Mouse (Mus musculus) liver, embryonic 14.5 days (tissue): Measurements from ENCODE around the gene Herc2. TPM values are rescaled to one million over a fixed set of nuclear protein-coding genes. Genes with fewer than 3 reads are reported as not detected.

ENCODE experiments used
- ATAC-seq: fragments of 200-750 bp; cut with Nextera tagmentation; 2 replicates; pipeline ENCODE4 v1.8.0; 2017; ENCODE audit warnings: moderate number of reproducible peaks, mild to moderate bottlenecking, moderate library complexity; ENCODE audit not compliant: insufficient read depth
- DNase-seq, 3 experiments: peaks; one replicate each; pipeline ENCODE4 v3.0.0-alpha.2; 2012 to 2013; ENCODE audit warnings: low read depth in 3 of 3, low spot score in 3 of 3
- H3K27ac ChIP-seq: fragments of 300-500 bp; sonication (generic); 2 replicates; pipeline ENCODE4 v1.5.1; 2014; ENCODE audit warnings: moderate library complexity, mild to moderate bottlenecking, control low read depth, inconsistent platforms
- H3K27me3 ChIP-seq: fragments of 300-500 bp; sonication (generic); 2 replicates; pipeline ENCODE4 v1.6.1; 2014; ENCODE audit warnings: mild to moderate bottlenecking, low read length, moderate library complexity; ENCODE audit not compliant: control insufficient read depth, insufficient read depth
- H3K36me3 ChIP-seq: fragments of 300-500 bp; sonication (generic); replicated peaks from 2 replicates; pipeline ENCODE4 v1.6.1; 2014; ENCODE audit warnings: low read depth; ENCODE audit not compliant: control insufficient read depth, insufficient read depth
- H3K4me1 ChIP-seq, 2 experiments: fragments of 200-500 bp in 1 of 2; fragments of 300-500 bp in 1 of 2; sonication (generic) in 1 of 2; replicated peaks; 2 replicates each; pipeline ENCODE4 v1.6.1; 2012 to 2014; ENCODE audit warnings: antibody characterized with exemption in 1 of 2, inconsistent platforms in 1 of 2, low read length in 1 of 2; ENCODE audit not compliant: control insufficient read depth in 2 of 2, insufficient read depth in 2 of 2
- H3K4me2 ChIP-seq: fragments of 300-500 bp; sonication (generic); 2 replicates; pipeline ENCODE4 v1.6.1; 2014; ENCODE audit warnings: low read depth, mild to moderate bottlenecking, control low read depth, moderate library complexity
- H3K4me3 ChIP-seq, 2 experiments: fragments of 200-500 bp in 1 of 2; fragments of 300-500 bp in 1 of 2; sonication (generic) in 1 of 2; 2 replicates each; pipeline ENCODE4 v1.5.1; 2012 to 2014; ENCODE audit warnings: low read depth in 2 of 2, low read length in 2 of 2, mild to moderate bottlenecking in 2 of 2, control low read depth in 1 of 2, inconsistent platforms in 1 of 2, moderate library complexity in 1 of 2; ENCODE audit not compliant: insufficient read depth in 1 of 2
- H3K9ac ChIP-seq: fragments of 300-500 bp; sonication (generic); replicated peaks from 2 replicates; pipeline ENCODE4 v1.6.1; 2014; ENCODE audit warnings: mild to moderate bottlenecking, control low read depth, moderate library complexity
- H3K9me3 ChIP-seq: fragments of 300-500 bp; sonication (generic); 2 replicates; pipeline ENCODE4 v1.6.1; 2016; ENCODE audit warnings: low read length, mixed read lengths; ENCODE audit not compliant: control insufficient read depth
- CTCF ChIP-seq: IDR thresholded peaks from 2 replicates; pipeline ENCODE4 v1.5.1; 2016; ENCODE audit warnings: antibody characterized with exemption, low read depth, control low read depth
- EP300 ChIP-seq: IDR thresholded peaks from 2 replicates; pipeline ENCODE4 v1.6.1; 2016; ENCODE audit warnings: antibody characterized with exemption, low read depth
- WGBS: fragments of 180-500 bp; shearing (Covaris S2); extraction: QIAGEN DNeasy Blood & Tissue Kit; methylation state at CpG from one replicate; pipeline ENCODE4 v1.1.7; 2014; ENCODE audit not compliant: insufficient replicate concordance; 5-methylcytosine and 5-hydroxymethylcytosine counted together
- polyA plus RNA-seq, 2 experiments: library from polyadenylated mRNA; depleted of rRNA in 1 of 2; stranded (reverse) in 1 of 2; unstranded in 1 of 2; fragments of >200 nt; fragmentation: Nextera tagmentation in 1 of 2; extraction: Ambion mirVana in 1 of 2; gene quantifications; 2 replicates each; pipeline versions ENCODE4 v1.2.1 to v1.2.3; 2012 to 2014

Herc2 gene
- polyA plus RNA-seq, 2 experiments: 8.5 to 12.1 TPM

GRCm38 (mm10) chr7:56202843-56203242 lies 152.8 kb downstream of the Herc2 start:
- H3K27me3 ChIP-seq: no peaks in the 10 kb centered on the region
- H3K4me1 ChIP-seq: no peaks in the 10 kb centered on the region
- H3K27ac ChIP-seq: no peak overlapping the region
- H3K4me2 ChIP-seq: no peak overlapping the region
- ATAC-seq (no peak), DNase-seq (no peak)
- no peak overlapping the region for H3K9ac ChIP-seq
- H3K4me3 ChIP-seq: no peak overlapping the region
- no peaks in the 10 kb centered on the region for H3K9me3 ChIP-seq
- peaks cover 35% of the 10 kb centered on the region for H3K36me3 ChIP-seq
- WGBS: 78% methylated on average over 3 of the region's 3 CpGs
- TF ChIP-seq EP300: no peak

DNA sequence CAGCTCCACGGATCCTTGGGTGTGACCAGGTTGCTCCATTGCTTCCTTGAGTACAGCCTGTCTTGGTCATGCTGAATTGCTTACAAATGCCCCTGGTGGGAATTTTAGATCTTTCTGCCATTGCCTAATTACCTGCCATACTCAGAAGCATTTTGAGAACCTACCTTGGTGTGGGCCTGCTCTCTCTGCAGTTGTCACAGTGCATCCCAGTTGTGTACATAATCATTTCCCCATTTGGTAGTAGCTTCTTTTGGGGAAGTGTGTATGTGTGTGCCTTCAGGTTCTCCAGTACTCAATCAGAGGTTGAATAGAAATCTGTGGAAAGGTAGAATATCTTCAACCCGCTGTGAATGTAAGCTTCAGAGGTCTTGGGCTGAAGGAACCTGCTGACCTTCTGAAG lies 153.3 kb downstream of the Herc2 start:
- Histone ChIP-seq H3K36me3 (peaks cover 32% of the 10 kb centered on the region), H3K27me3 (no peaks in the 10 kb centered on the region)
- ATAC-seq: no peak

DNA sequence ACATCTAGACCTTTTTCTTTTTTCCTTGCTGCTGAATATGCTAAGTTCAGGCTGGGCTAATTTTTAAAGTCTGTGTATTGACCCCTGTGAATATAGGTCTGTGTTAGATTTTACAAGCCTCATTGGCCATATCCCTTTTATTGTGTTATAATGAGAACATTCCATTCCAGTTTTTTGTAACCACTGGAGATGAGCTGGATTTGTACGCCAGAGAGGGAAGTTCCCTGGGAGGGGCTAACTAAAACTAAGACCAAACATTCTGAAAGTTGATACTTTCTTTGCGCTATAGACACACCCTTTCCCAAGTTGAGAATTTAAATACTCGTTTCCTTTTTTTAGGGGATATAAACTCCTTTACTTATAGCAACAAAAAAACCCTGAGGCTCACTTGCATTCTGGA lies 154.9 kb downstream of the Herc2 start:
- no peak overlapping the region for H3K4me3 ChIP-seq
- no peak overlapping the region for H3K4me2 ChIP-seq
- no peaks in the 10 kb centered on the region for H3K27me3 ChIP-seq
- no peak for ATAC-seq
- no peaks in the 10 kb centered on the region for H3K4me1 ChIP-seq
- no peak for TF ChIP-seq CTCF
- TF ChIP-seq EP300: no peak
- no peak overlapping the region for H3K27ac ChIP-seq
- no peak for DNase-seq
- WGBS: 80% methylated on average over 3 of the region's 3 CpGs
- no peak overlapping the region for H3K9ac ChIP-seq
- H3K36me3 ChIP-seq: peaks cover 35% of the 10 kb centered on the region
- no peaks in the 10 kb centered on the region for H3K9me3 ChIP-seq

More for the DNA sequence above, 153.3 kb downstream of the Herc2 start:
- no peak overlapping the region for H3K4me3 ChIP-seq
- no peaks in the 10 kb centered on the region for H3K9me3 ChIP-seq
- no peaks in the 10 kb centered on the region for H3K4me1 ChIP-seq
- 83% methylated on average over 2 of the region's 2 CpGs for WGBS
- no peak overlapping the region for H3K9ac ChIP-seq
- H3K27ac ChIP-seq: no peak overlapping the region
- no peak for DNase-seq
- H3K4me2 ChIP-seq: no peak overlapping the region
- TF ChIP-seq CTCF: no peak
- no peak for TF ChIP-seq EP300

- Histone ChIP-seq H3K4me2 (no peak overlapping the region), H3K36me3 (peaks cover 48% of the 10 kb centered on the region), H3K9me3 (no peaks in the 10 kb centered on the region), H3K9ac (no peak overlapping the region), H3K4me1 (no peaks in the 10 kb centered on the region), H3K27ac (no peak overlapping the region), H3K4me3 (no peak overlapping the region), H3K27me3 (no peaks in the 10 kb centered on the region)
- WGBS: 82% methylated on average over 6 of the region's 6 CpGs
- no peak for DNase-seq
- ATAC-seq: no peak
- no peak for TF ChIP-seq EP300
- no peak for TF ChIP-seq CTCF
These were observed 170.8 kb downstream of the Herc2 start for GRCm38 (mm10) chr7:56220811-56221210.

DNA sequence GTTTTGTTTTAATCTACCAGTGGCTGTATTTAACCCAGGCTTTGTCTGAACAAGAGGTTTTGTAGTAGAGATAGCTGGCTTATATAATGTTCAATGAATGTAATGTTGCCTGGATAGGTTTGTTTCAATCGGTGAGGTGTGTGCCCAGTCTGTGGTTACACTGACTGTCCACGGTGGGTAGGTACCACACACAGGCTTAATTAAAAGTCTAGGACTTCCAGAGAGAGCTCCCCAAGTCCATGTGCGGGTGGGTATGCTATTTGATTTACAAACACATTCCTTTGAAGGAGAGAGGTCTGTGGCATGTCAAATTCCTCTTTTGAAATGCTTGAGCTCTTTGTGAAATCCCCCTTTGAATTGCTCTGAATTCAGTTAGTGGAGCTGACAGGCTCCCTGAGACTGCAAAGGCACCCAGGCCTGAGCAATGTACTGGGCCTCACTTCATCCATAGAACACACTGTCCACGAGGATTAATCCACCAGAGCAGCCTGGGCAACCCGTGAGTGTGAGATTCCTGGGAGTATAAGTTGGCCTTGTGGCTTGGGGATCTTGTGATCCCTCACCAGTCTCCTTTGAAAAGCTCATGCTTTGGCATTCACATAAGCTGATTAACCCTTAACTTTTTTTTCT lies 185.9 kb downstream of the Herc2 start:
- TF ChIP-seq CTCF (no peak), EP300 (no peak)
- WGBS: 47% methylated on average over 5 of the region's 5 CpGs
- Histone ChIP-seq H3K4me1 (no peaks in the 10 kb centered on the region), H3K9me3 (no peaks in the 10 kb centered on the region), H3K4me2 (no peak overlapping the region), H3K9ac (no peak overlapping the region), H3K27me3 (no peaks in the 10 kb centered on the region), H3K4me3 (no peak overlapping the region), H3K36me3 (peaks cover 3% of the 10 kb centered on the region), H3K27ac (no peak overlapping the region)
- no peak for ATAC-seq
- no peak for DNase-seq
